Mouse (Mus musculus) embryonic facial prominence, embryonic 11.5 days (tissue): ENCODE results near the gene Nell2. TPM values are rescaled to one million over a fixed set of nuclear protein-coding genes. Genes with fewer than 3 reads are reported as not detected.

Source experiments
- ATAC-seq: fragments of 200-750 bp; cut with Nextera tagmentation; replicated peaks from 2 replicates; pipeline ENCODE4 v1.8.0; 2017; ENCODE audit warnings: low read depth; ENCODE audit not compliant: insufficient number of reproducible peaks, low FRiP score, low TSS enrichment
- DNase-seq: peaks from one replicate; pipeline ENCODE4 v3.0.0-alpha.2; 2015; ENCODE audit warnings: low spot score
- H3K27ac ChIP-seq: fragments of 300-500 bp; sonication (generic); replicated peaks from 2 replicates; pipeline ENCODE4 v1.5.1; 2014; ENCODE audit warnings: mild to moderate bottlenecking, low read depth, low read length, control low read depth
- H3K27me3 ChIP-seq: fragments of 300-500 bp; sonication (generic); 2 replicates; pipeline ENCODE4 v1.6.1; 2014; ENCODE audit warnings: mild to moderate bottlenecking, low read length, moderate library complexity, mixed read lengths; ENCODE audit not compliant: control insufficient read depth, insufficient read depth
- H3K36me3 ChIP-seq: fragments of 300-500 bp; sonication (generic); replicated peaks from 2 replicates; pipeline ENCODE4 v1.6.1; 2014; ENCODE audit warnings: low read depth, mild to moderate bottlenecking, low read length, moderate library complexity, mixed read lengths; ENCODE audit not compliant: control insufficient read depth, insufficient read depth
- H3K4me1 ChIP-seq: fragments of 300-500 bp; sonication (generic); 2 replicates; pipeline ENCODE4 v1.6.1; 2014; ENCODE audit warnings: low read length, mixed read lengths; ENCODE audit not compliant: control insufficient read depth, insufficient read depth
- H3K4me2 ChIP-seq: fragments of 300-500 bp; sonication (generic); 2 replicates; pipeline ENCODE4 v1.6.1; 2014; ENCODE audit warnings: low read depth, mild to moderate bottlenecking, control low read depth, low read length, moderate library complexity
- H3K4me3 ChIP-seq: fragments of 300-500 bp; sonication (generic); 2 replicates; pipeline ENCODE4 v1.5.1; 2014; ENCODE audit warnings: low read depth, low read length, control low read depth
- H3K9ac ChIP-seq: fragments of 300-500 bp; sonication (generic); replicated peaks from 2 replicates; pipeline ENCODE4 v1.6.1; 2014; ENCODE audit warnings: mild to moderate bottlenecking, control low read depth, low read length
- H3K9me3 ChIP-seq: fragments of 300-500 bp; sonication (generic); replicated peaks from 2 replicates; pipeline ENCODE4 v1.6.1; 2016; ENCODE audit warnings: mild to moderate bottlenecking, low read length, inconsistent platforms, mixed read lengths; ENCODE audit not compliant: control insufficient read depth
- WGBS: fragments of 180-500 bp; shearing (Covaris S2); extraction: QIAGEN DNeasy Blood & Tissue Kit; methylation state at CpG from one replicate; pipeline ENCODE4 v1.1.7; 2014; 5-methylcytosine and 5-hydroxymethylcytosine counted together
- polyA plus RNA-seq: library from polyadenylated mRNA; unstranded; fragments of >200 nt; fragmentation: Nextera tagmentation; extraction: Ambion mirVana; gene quantifications from 2 replicates; pipeline ENCODE4 v1.2.1, GENCODE M21; 2014

Nell2 gene
- polyA plus RNA-seq, 1 experiment from 2014 or later: 24.5 TPM

DNA sequence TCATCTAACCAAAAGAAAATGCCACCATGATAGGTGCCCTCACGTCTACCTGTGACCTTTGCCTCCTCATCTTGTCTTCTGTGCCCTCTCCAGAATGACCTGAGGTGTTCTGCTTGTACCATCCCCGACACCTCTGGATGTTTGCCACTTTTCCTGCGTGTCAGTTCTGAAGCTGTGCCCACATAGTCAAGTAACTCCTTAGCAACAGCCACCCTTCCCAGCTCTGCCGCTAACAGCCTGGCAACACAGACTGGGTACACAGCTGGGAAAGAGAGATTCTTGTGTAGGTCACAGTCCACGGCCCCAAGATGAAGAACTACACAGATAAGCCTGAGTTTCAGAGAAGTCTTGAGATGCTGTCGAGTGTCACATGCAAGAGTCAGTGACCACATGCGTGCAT is 103.3 kb downstream of the Nell2 start:
- no peaks in the 10 kb centered on the region for H3K27me3 ChIP-seq
- DNase-seq (no peak), ATAC-seq (no peak)
- H3K36me3 ChIP-seq: no peaks in the 10 kb centered on the region
- no peak overlapping the region for H3K27ac ChIP-seq
- H3K4me3 ChIP-seq: no peak overlapping the region
- H3K9me3 ChIP-seq: no peaks in the 10 kb centered on the region
- no peak overlapping the region for H3K9ac ChIP-seq
- 83% methylated on average over 7 of the region's 7 CpGs for WGBS
- no peaks in the 10 kb centered on the region for H3K4me1 ChIP-seq
- H3K4me2 ChIP-seq: no peak overlapping the region

- Histone ChIP-seq H3K27ac (no peak overlapping the region), H3K4me1 (no peaks in the 10 kb centered on the region), H3K4me2 (no peak overlapping the region), H3K9ac (no peak overlapping the region), H3K9me3 (no peaks in the 10 kb centered on the region), H3K27me3 (no peaks in the 10 kb centered on the region), H3K36me3 (no peaks in the 10 kb centered on the region), H3K4me3 (no peak overlapping the region)
- ATAC-seq (no peak), DNase-seq (no peak)
- WGBS: 71% methylated on average over 15 of the region's 15 CpGs
Measured at GRCm38 (mm10) chr15:95422226-95422950, 106.0 kb downstream of the Nell2 start.

- Histone ChIP-seq H3K27me3 (no peaks in the 10 kb centered on the region), H3K27ac (no peak overlapping the region), H3K4me1 (no peaks in the 10 kb centered on the region), H3K9me3 (no peaks in the 10 kb centered on the region), H3K4me2 (no peak overlapping the region), H3K4me3 (no peak overlapping the region), H3K36me3 (no peaks in the 10 kb centered on the region), H3K9ac (no peak overlapping the region)
- WGBS: 74% methylated on average over 4 of the region's 4 CpGs
- DNase-seq (no peak), ATAC-seq (no peak)
Measured at GRCm38 (mm10) chr15:95418641-95419040, 109.7 kb downstream of the Nell2 start.

DNA sequence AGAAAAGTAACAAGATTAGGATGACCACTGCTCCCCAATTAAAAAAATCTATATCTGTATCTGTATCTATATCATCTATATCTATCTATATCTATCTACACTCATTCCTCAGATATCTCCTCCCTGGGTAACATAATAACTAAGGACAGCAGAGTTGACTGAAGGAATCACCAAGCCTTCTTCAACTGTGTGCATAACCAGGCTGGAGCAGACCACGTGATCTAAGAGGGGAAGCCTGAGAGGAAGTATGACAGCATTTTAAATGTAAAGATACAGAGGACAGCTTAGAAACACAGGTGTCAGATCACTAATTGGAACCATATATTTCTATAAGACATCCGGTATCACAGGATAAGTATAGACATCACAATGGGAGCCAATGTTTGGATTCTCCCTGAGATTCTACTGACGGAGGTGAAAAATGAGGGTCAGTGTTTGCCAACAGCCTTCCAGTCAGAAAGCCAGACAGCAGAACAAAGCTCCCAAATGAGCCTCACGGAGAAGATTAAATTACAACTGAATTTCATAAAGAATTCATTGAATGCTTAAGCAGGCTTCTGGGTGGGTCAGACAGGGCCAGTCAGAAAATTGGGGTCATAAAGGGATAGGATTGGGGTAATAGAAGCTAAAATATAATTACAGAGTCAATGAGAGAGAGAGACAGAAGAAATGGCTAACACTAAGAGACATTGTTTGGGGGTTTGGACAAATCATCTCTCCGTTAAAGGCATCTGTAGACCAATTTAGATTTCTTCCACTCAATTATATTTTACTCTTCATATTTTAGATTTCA is 116.2 kb downstream of the Nell2 start:
- WGBS: 41% methylated on average over 5 of the region's 5 CpGs
- no peaks in the 10 kb centered on the region for H3K27me3 ChIP-seq
- H3K4me1 ChIP-seq: no peaks in the 10 kb centered on the region
- no peak overlapping the region for H3K4me2 ChIP-seq
- no peak overlapping the region for H3K9ac ChIP-seq
- no peak overlapping the region for H3K27ac ChIP-seq
- H3K4me3 ChIP-seq: no peak overlapping the region
- ATAC-seq (no peak), DNase-seq (peak; percentile 20)
- H3K9me3 ChIP-seq: no peaks in the 10 kb centered on the region
- no peaks in the 10 kb centered on the region for H3K36me3 ChIP-seq

DNA sequence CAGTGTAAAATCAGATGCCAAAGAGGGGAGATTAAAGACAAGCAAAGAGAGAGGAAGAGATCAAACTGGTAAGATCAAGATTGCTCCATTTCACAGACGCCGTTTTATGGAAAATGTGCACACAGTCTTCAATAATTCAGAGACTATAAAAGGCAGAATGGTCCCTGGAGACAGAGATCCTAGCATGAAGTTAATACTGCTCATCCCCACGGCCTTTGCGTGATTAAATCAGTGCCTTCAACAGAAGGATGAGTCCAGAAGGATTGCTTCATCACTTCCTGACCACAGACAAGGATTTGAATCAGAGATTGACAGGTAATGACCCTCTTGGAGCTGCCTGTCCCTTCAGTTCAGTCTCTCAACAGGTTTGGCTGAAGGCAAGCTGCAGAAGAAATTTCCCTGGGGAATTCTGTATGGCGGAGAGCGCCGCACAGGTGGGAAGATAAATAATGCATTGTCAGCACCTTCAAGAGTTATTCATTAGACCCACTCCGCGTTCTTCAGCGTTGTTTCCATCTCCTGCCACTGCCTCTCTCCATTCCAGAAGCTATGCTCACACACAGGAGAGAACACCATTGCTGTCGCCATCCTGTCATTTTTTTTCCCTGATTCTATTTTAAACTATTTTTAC is 118.0 kb downstream of the Nell2 start:
- H3K4me2 ChIP-seq: no peak overlapping the region
- no peaks in the 10 kb centered on the region for H3K27me3 ChIP-seq
- 90% methylated on average over 11 of the region's 11 CpGs for WGBS
- H3K9me3 ChIP-seq: no peaks in the 10 kb centered on the region
- no peak for ATAC-seq
- no peak overlapping the region for H3K4me3 ChIP-seq
- DNase-seq: no peak
- H3K9ac ChIP-seq: no peak overlapping the region
- H3K27ac ChIP-seq: no peak overlapping the region
- no peaks in the 10 kb centered on the region for H3K4me1 ChIP-seq
- no peaks in the 10 kb centered on the region for H3K36me3 ChIP-seq

DNA sequence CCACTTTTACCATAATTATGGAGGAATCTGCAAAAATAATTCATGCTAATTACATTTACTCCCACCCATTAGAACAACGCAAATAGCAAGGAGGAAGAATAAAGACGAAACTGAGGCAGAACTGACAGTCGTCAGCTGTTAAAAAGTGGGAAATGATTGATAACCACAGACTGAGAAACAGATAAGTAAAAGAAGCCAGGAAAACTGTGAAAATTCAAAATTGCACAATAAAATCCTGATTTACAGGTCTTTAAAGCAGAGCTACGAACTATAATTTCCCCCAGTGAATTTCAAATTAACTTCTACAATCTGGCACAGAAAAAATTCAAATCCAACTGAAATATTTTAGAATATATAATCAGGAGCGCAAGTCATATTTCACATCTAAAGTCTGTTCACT is 138.0 kb downstream of the Nell2 start:
- no peak overlapping the region for H3K4me3 ChIP-seq
- no peak overlapping the region for H3K4me2 ChIP-seq
- no peak overlapping the region for H3K9ac ChIP-seq
- H3K4me1 ChIP-seq: no peaks in the 10 kb centered on the region
- DNase-seq (no peak), ATAC-seq (no peak)
- WGBS: 94% methylated on average over 5 of the region's 5 CpGs
- no peaks in the 10 kb centered on the region for H3K9me3 ChIP-seq
- no peak overlapping the region for H3K27ac ChIP-seq
- H3K27me3 ChIP-seq: no peaks in the 10 kb centered on the region
- H3K36me3 ChIP-seq: no peaks in the 10 kb centered on the region

DNA sequence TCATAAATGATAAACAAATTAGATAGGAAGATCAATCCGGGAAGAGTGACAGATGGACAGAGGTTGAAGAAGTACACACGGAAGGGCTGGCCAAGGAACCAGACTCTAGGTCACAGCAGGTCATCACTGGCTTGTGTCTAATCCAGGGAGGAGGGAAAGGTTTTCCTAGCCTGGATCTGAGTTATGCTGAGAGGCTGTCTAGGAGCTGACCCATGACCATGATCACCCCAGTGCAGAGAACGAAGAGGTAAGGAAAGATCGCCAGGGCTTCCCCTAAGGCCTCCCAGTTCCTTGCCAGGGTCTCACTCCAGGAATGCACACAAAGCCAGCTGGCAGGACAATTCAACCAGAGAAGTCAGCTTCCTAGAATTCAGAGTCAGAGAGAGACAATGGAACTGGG is 139.4 kb downstream of the Nell2 start:
- DNase-seq: no peak
- WGBS: 69% methylated on average over 4 of the region's 4 CpGs
- no peaks in the 10 kb centered on the region for H3K27me3 ChIP-seq

DNA sequence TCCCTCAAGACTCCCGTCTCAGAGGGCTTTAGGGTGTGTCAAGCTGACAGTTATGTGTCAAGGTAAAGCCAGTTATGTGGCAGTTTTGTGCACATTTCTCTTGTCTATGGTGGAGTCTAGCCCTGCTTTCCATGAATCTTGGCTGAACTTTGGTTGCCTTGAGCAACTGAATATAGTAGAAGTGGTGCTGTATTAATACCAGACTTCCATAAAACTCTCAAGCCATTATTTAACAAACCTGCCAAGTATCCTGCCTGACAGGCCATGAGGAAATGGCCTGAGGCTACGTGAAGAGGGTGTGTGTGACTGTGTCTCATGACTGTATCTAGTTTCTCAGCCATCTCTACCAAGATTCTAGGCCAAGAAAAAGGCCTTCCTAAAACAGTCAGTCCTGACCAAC is 147.5 kb downstream of the Nell2 start:
- 69% methylated on average over 2 of the region's 2 CpGs for WGBS
- ATAC-seq: no peak
- Histone ChIP-seq H3K36me3 (no peaks in the 10 kb centered on the region), H3K4me3 (no peak overlapping the region), H3K9me3 (no peaks in the 10 kb centered on the region), H3K27me3 (no peaks in the 10 kb centered on the region), H3K9ac (no peak overlapping the region), H3K4me1 (no peaks in the 10 kb centered on the region), H3K27ac (no peak overlapping the region), H3K4me2 (no peak overlapping the region)
- DNase-seq: no peak

More for the DNA sequence above, 139.4 kb downstream of the Nell2 start:
- H3K4me3 ChIP-seq: no peak overlapping the region
- no peak for ATAC-seq
- no peaks in the 10 kb centered on the region for H3K4me1 ChIP-seq
- H3K4me2 ChIP-seq: no peak overlapping the region
- H3K9me3 ChIP-seq: no peaks in the 10 kb centered on the region
- H3K9ac ChIP-seq: no peak overlapping the region
- H3K27ac ChIP-seq: no peak overlapping the region
- no peaks in the 10 kb centered on the region for H3K36me3 ChIP-seq
